Mouse (Mus musculus) ovary, adult 10 weeks (tissue): ENCODE results near the gene Tmem214. TPM values are rescaled to one million over a fixed set of nuclear protein-coding genes. Genes with fewer than 3 reads are reported as not detected.

Source experiments
- polyA plus RNA-seq: library from polyadenylated mRNA; stranded (reverse); fragments of 350-450 nt; fragmentation: Illumina TruSeq; extraction: RNeasy Lipid Tissue Mini Kit (QIAGEN cat#74804); gene quantifications from one replicate; pipeline ENCODE4 v1.2.3, GENCODE M21; 2014

The Tmem214 gene
- 29.0 TPM for polyA plus RNA-seq

GRCm38 (mm10) chr5:30867712-30868111, at the start of gene Tmem214:
Gene Tmem214, plus strand, starts transcription at chr5:30868012.

GRCm38 (mm10) chr5:30888337-30889087, 20.7 kb downstream of the Tmem214 start, which contains the start of gene Agbl5:
Gene Agbl5, plus strand, starts transcription at chr5:30888694.

GRCm38 (mm10) chr5:30907413-30908059, 39.7 kb downstream of the Tmem214 start, which contains the start of gene Ost4:
Gene Ost4, minus strand, starts transcription at chr5:30907788.

GRCm38 (mm10) chr5:30913060-30913841, 45.4 kb downstream of the Tmem214 start, which contains the start of gene Emilin1:
Gene Emilin1, plus strand, starts transcription at chr5:30913402.

GRCm38 (mm10) chr5:30921256-30922033, 53.6 kb downstream of the Tmem214 start, which contains the start of gene Khk:
Gene Khk, plus strand, starts transcription at chr5:30921431.

Other genes starting within 250 kb of the Tmem214 start
- gene Slc35f6, start 220.1 kb upstream of the Tmem214 start, polyA plus RNA-seq: 8.7 TPM
- 22.9 TPM for gene Cenpa, start 201.2 kb upstream of the Tmem214 start, polyA plus RNA-seq
- 5.2 TPM for gene Dpysl5, start 156.4 kb upstream of the Tmem214 start, polyA plus RNA-seq
- gene Mapre3, start 53.4 kb upstream of the Tmem214 start, polyA plus RNA-seq: 8.6 TPM
- gene Agbl5, start 20.7 kb downstream of the Tmem214 start, polyA plus RNA-seq: 4.3 TPM
- 209 TPM for gene Ost4, start 39.8 kb downstream of the Tmem214 start, polyA plus RNA-seq
- gene Emilin1, start 45.4 kb downstream of the Tmem214 start, polyA plus RNA-seq: not detected
- not detected for gene Khk, start 53.4 kb downstream of the Tmem214 start, polyA plus RNA-seq
- gene Cgref1, start 77.6 kb downstream of the Tmem214 start, polyA plus RNA-seq: not detected
- gene Preb, start 92.3 kb downstream of the Tmem214 start, polyA plus RNA-seq: 11.1 TPM
- gene Tcf23, start 100.7 kb downstream of the Tmem214 start, polyA plus RNA-seq: 4.5 TPM
- 77.8 TPM for gene Atraid, start 180.3 kb downstream of the Tmem214 start, polyA plus RNA-seq
- gene Slc5a6, start 180.9 kb downstream of the Tmem214 start, polyA plus RNA-seq: 1.9 TPM
- gene Cad, start 186.8 kb downstream of the Tmem214 start, polyA plus RNA-seq: 1.7 TPM
- 0.97 TPM for gene Dnajc5g, start 238.3 kb downstream of the Tmem214 start, polyA plus RNA-seq
- not detected for gene Slc30a3, start 240.2 kb downstream of the Tmem214 start, polyA plus RNA-seq
- gene Trim54, start 248.7 kb downstream of the Tmem214 start, polyA plus RNA-seq: not detected